Mouse (Mus musculus) liver, embryonic 14.5 days (tissue): ENCODE results near the gene Rpl23a.

Experiments
- CTCF ChIP-seq: IDR thresholded peaks from 2 replicates; pipeline ENCODE4 v1.5.1; 2016; ENCODE audit warnings: antibody characterized with exemption, low read depth, control low read depth
- EP300 ChIP-seq: IDR thresholded peaks from 2 replicates; pipeline ENCODE4 v1.6.1; 2016; ENCODE audit warnings: antibody characterized with exemption, low read depth

- TF ChIP-seq CTCF, result no peak
- no peak for TF ChIP-seq EP300
Measured at GRCm38 (mm10) chr11:78190041-78190440, 6.7 kb upstream of the Rpl23a start.
